ENCODE assay signal across 9 mouse cellular contexts in the genomic region with DNA sequence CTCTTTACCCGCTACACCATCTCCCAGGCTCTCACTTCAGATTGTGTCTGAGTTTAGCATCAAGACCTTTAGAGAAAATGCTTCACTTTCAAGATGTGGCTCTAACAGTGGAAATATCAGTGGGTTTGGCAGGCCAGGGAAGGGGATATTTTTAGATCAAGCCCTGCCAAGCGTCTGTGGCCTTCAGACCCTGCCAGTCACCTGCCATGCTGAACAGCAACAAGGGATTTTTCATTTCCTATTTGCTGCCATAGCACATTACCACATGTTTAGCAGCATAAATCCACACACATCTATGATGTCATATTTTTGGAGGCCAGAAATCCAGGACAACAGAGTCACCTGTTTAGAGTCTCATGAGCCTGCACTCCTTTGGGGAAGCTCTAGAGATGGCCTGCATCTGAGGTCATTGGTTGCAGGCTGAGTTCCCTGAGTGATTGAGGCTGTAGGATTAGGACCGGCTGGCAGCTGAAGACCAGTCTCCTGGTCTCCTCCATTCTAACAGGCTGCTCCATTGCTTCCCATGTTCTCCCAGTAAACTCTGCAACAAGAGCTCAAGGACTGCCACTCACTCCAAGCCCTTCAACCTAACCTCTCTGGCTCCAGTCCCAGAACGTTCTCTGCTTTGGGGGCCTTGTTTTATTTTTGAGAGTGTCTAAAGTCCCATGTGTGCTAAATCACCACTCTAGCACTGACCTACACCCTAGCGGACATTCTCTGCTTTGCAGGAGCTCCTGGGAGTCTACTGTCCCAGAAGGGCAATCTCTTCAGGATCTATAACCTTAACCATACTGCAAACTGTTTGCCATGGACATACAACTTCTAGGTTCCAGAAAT. TPM values are rescaled to one million over a fixed set of nuclear protein-coding genes. Genes with fewer than 3 reads are reported as not detected.
DNase-seq lines count a peak whose midpoint lies in the region; ATAC-seq and TF ChIP-seq lines count a peak whose summit lies in the region.
"Had no signal": no experiment of that assay in that cellular context is flagged by ENCODE, and none has a peak within 500 bp of the region (broad histone marks: within the 10 kb centered on the region; RNA-seq: fewer than 3 reads in every experiment).

No protein-coding gene starts in this region.

- no peak for TF ChIP-seq POLR2A in testis, adult 2 months (IDR thresholded peaks at IDR 0.05; ENCODE audit: control insufficient read depth, low read depth, low read length)

- TF ChIP-seq CTCF in testis, adult 2 months (IDR thresholded peaks at IDR 0.05; ENCODE audit: control insufficient read depth, insufficient read depth, insufficient replicate concordance, low read depth, low read length): no peak

- ATAC-seq in midbrain, embryonic 11.5 days (ENCODE audit: low FRiP score): no peak

- DNase-seq in gastrocnemius, adult 18-20 months (ENCODE audit: low spot score): peak; percentile 76
- no peak for DNase-seq in gastrocnemius, postnatal 10 days
- no peak for DNase-seq in testis, postnatal 10 days (ENCODE audit: low spot score)
- DNase-seq in kidney, postnatal 10 days: peak; percentile 38
- DNase-seq in embryonic facial prominence, embryonic 10.5 days (ENCODE audit: low spot score): no peak
- DNase-seq in hindbrain, embryonic 10.5 days (ENCODE audit: low spot score): no peak
- no peak for DNase-seq in midbrain, embryonic 11.5 days (ENCODE audit: low spot score, missing footprints)

- no peak overlapping the region for H3K4me2 ChIP-seq in midbrain, embryonic 11.5 days
- H3K4me2 ChIP-seq: hindbrain, embryonic 13.5 days had no signal

- no peaks in the 10 kb centered on the region for H3K36me3 ChIP-seq in testis, adult 2 months (ENCODE audit: control insufficient read depth, insufficient read depth, low read length)
- H3K36me3 ChIP-seq in embryonic facial prominence, embryonic 10.5 days (replicated peaks): no peaks in the 10 kb centered on the region
- H3K36me3 ChIP-seq in hindbrain, embryonic 10.5 days: no peaks in the 10 kb centered on the region
- H3K36me3 ChIP-seq in midbrain, embryonic 11.5 days (ENCODE audit: control insufficient read depth, insufficient read depth, low read length): no peaks in the 10 kb centered on the region
- H3K36me3 ChIP-seq: hindbrain, embryonic 13.5 days had no signal

- H3K4me1 ChIP-seq in testis, adult 2 months (ENCODE audit: control insufficient read depth, insufficient read depth, low read length): peaks cover 4% of the 10 kb centered on the region
- no peaks in the 10 kb centered on the region for H3K4me1 ChIP-seq in embryonic facial prominence, embryonic 10.5 days
- H3K4me1 ChIP-seq in hindbrain, embryonic 10.5 days (replicated peaks): no peaks in the 10 kb centered on the region
- H3K4me1 ChIP-seq in midbrain, embryonic 11.5 days (ENCODE audit: control insufficient read depth, insufficient read depth, low read length): no peaks in the 10 kb centered on the region
- H3K4me1 ChIP-seq: hindbrain, embryonic 13.5 days had no signal

- H3K27ac ChIP-seq in testis, adult 2 months (ENCODE audit: control insufficient read depth, insufficient read depth, low read depth, low read length): peak overlapping the region; percentile 54
- H3K27ac ChIP-seq in embryonic facial prominence, embryonic 10.5 days (replicated peaks): no peak overlapping the region
- no peak overlapping the region for H3K27ac ChIP-seq in hindbrain, embryonic 10.5 days
- H3K27ac ChIP-seq in midbrain, embryonic 11.5 days (ENCODE audit: low read depth, low read length): no peak overlapping the region
- H3K27ac ChIP-seq: hindbrain, embryonic 13.5 days had no signal

- WGBS in embryonic facial prominence, embryonic 10.5 days: 80% methylated on average over 5 of the region's 5 CpGs
- WGBS in hindbrain, embryonic 10.5 days: 78% methylated on average over 5 of the region's 5 CpGs
- 83% methylated on average over 5 of the region's 5 CpGs for WGBS in midbrain, embryonic 11.5 days

- no peaks in the 10 kb centered on the region for H3K27me3 ChIP-seq in testis, adult 2 months (ENCODE audit: control insufficient read depth, insufficient read depth, low read length)
- H3K27me3 ChIP-seq in embryonic facial prominence, embryonic 10.5 days (replicated peaks; ENCODE audit: low read depth, poor library complexity, severe bottlenecking): no peaks in the 10 kb centered on the region
- H3K27me3 ChIP-seq in hindbrain, embryonic 10.5 days (ENCODE audit: insufficient read depth, poor library complexity, severe bottlenecking): no peaks in the 10 kb centered on the region
- no peaks in the 10 kb centered on the region for H3K27me3 ChIP-seq in midbrain, embryonic 11.5 days (ENCODE audit: control insufficient read depth, insufficient read depth, low read length)
- H3K27me3 ChIP-seq: hindbrain, embryonic 13.5 days had no signal

- H3K9me3 ChIP-seq in embryonic facial prominence, embryonic 10.5 days: no peaks in the 10 kb centered on the region
- H3K9me3 ChIP-seq in hindbrain, embryonic 10.5 days: no peaks in the 10 kb centered on the region
- H3K9me3 ChIP-seq in midbrain, embryonic 11.5 days (ENCODE audit: control insufficient read depth, low read length): no peaks in the 10 kb centered on the region
- H3K9me3 ChIP-seq: hindbrain, embryonic 13.5 days had no signal

- H3K9ac ChIP-seq in midbrain, embryonic 11.5 days (ENCODE audit: low read length): no peak overlapping the region
- H3K9ac ChIP-seq: hindbrain, embryonic 13.5 days had no signal

- no peak overlapping the region for H3K4me3 ChIP-seq in testis, adult 2 months (ENCODE audit: control insufficient read depth, low read depth, low read length)
- H3K4me3 ChIP-seq in embryonic facial prominence, embryonic 10.5 days: no peak overlapping the region
- H3K4me3 ChIP-seq in hindbrain, embryonic 10.5 days: no peak overlapping the region
- no peak overlapping the region for H3K4me3 ChIP-seq in midbrain, embryonic 11.5 days (ENCODE audit: low read depth, low read length)
- H3K4me3 ChIP-seq: hindbrain, embryonic 13.5 days had no signal

RNA-seq across cellular contexts. Expression of a gene that starts 39.9 kb away (rescaled TPM):
- total RNA-seq in gastrocnemius, adult 18-20 months (2021): 10 to 100 TPM; 23.7 to 24.0 TPM
- total RNA-seq in gastrocnemius, postnatal 10 days (2021): 10 to 100 TPM; 39.5 TPM
- 10.8 and 11.9 TPM in 2 replicates for polyA plus RNA-seq in testis, adult 2 months (2012; rRNA removed)
- polyA plus RNA-seq in embryonic facial prominence, embryonic 10.5 days (2016; fragmentation: Nextera tagmentation; extraction: Ambion mirVana): 21.3 and 22.2 TPM in 2 replicates
- polyA plus RNA-seq in hindbrain, embryonic 10.5 days (2016; fragmentation: Nextera tagmentation; extraction: Ambion mirVana): 15.6 and 15.8 TPM in 2 replicates
- polyA plus RNA-seq in midbrain, embryonic 11.5 days (2014; fragmentation: Nextera tagmentation; extraction: Ambion mirVana): 18.7 and 19.1 TPM in 2 replicates

Comparison
In these comparisons a context has a peak if more than half of its experiments do, and no peak if none do; other contexts are left out.
1. DNase-seq: peak in gastrocnemius, adult 18-20 months (single experiment) and kidney, postnatal 10 days (single experiment); none in gastrocnemius, postnatal 10 days (single experiment), testis, postnatal 10 days (single experiment), embryonic facial prominence, embryonic 10.5 days (single experiment), hindbrain, embryonic 10.5 days (single experiment) and midbrain, embryonic 11.5 days (single experiment).